Mouse (Mus musculus) gastrocnemius, adult 2 months (tissue): Measurements from ENCODE around the gene Man1b1. TPM values are rescaled to one million over a fixed set of nuclear protein-coding genes. Genes with fewer than 3 reads are reported as not detected.
A peak's percentile ranks its signal among the peaks of the same experiment; 100 is the strongest.

ENCODE experiments used
- DNase-seq: peaks from one replicate; pipeline ENCODE4 v3.0.0; 2022
- H3K27ac ChIP-seq: fragments of 200-600 bp; 2 replicates; pipeline ENCODE4 v1.8.1; 2022; ENCODE audit warnings: mild to moderate bottlenecking
- H3K4me3 ChIP-seq: fragments of 200-600 bp; 2 replicates; pipeline ENCODE4 v1.8.1; 2022; ENCODE audit warnings: mild to moderate bottlenecking, moderate library complexity
- CTCF ChIP-seq: fragments of 200-600 bp; IDR thresholded peaks from 2 replicates; pipeline ENCODE4 v1.8.1; 2022; ENCODE audit warnings: antibody characterized with exemption, mild to moderate bottlenecking, moderate library complexity
- intact Hi-C: fragments of 180-260 bp; cut with DNase I; formaldehyde crosslinking; loops from one replicate; pipeline ENCODE4 v1.15.1; 2025
- total RNA-seq, 2 experiments: library from RNA; stranded (reverse); gene quantifications; 2 replicates each; pipeline ENCODE4 v1.2.3; 2021

Man1b1 gene
- total RNA-seq, 2 experiments from 2014 or later: 12.9 to 16.0 TPM

GRCm38 (mm10) chr2:25291184-25292053 is 40.7 kb upstream of the Man1b1 start:
- peak overlapping the region; percentile 62; the same call in 1 of the 2 replicates for H3K27ac ChIP-seq
- H3K4me3 ChIP-seq: peak overlapping the region; percentile 66
- no peak for DNase-seq
- TF ChIP-seq CTCF: peak; percentile 39
- intact Hi-C loops: loop anchor here (2.0 to 5.0 kb wide), 3 partner anchors 64 to 164 kb away; no protein-coding TSS in a partner anchor

- intact Hi-C loops: loop anchor here (2.0 to 5.0 kb wide), 3 partner anchors 65 to 165 kb away; no protein-coding TSS in a partner anchor
- DNase-seq: peak; percentile 59
- Histone ChIP-seq H3K27ac (peak overlapping the region; percentile 62), H3K4me3 (peak overlapping the region; percentile 66)
- TF ChIP-seq CTCF: no peak
Observed at GRCm38 (mm10) chr2:25292054-25292544, 40.0 kb upstream of the Man1b1 start.

- Histone ChIP-seq H3K27ac (peak overlapping the region; percentile 62), H3K4me3 (peak overlapping the region; percentile 66)
- peak; percentile 95 for TF ChIP-seq CTCF
- DNase-seq: peak; percentile 85
- intact Hi-C loops: loop anchor here (2.0 to 5.0 kb wide), 3 partner anchors 66 to 166 kb away; no protein-coding TSS in a partner anchor
Observed at GRCm38 (mm10) chr2:25292856-25293255, 39.3 kb upstream of the Man1b1 start.

GRCm38 (mm10) chr2:25293706-25294105 is 38.4 kb upstream of the Man1b1 start:
- no peak for DNase-seq
- no peak for TF ChIP-seq CTCF
- Histone ChIP-seq H3K4me3 (no peak overlapping the region), H3K27ac (no peak overlapping the region)
- intact Hi-C loops: loop anchor here (2.0 to 5.0 kb wide), 3 partner anchors 66 to 166 kb away; no protein-coding TSS in a partner anchor

GRCm38 (mm10) chr2:25297093-25297492 is 35.0 kb upstream of the Man1b1 start:
- Histone ChIP-seq H3K4me3 (no peak overlapping the region), H3K27ac (no peak overlapping the region)
- TF ChIP-seq CTCF: no peak
- intact Hi-C loops: no loop called here
- DNase-seq: no peak

- Histone ChIP-seq H3K27ac (no peak overlapping the region), H3K4me3 (no peak overlapping the region)
- no peak for TF ChIP-seq CTCF
- intact Hi-C loops: no loop called here
- no peak for DNase-seq
Observed at GRCm38 (mm10) chr2:25298046-25298445, 34.1 kb upstream of the Man1b1 start.

- no peak overlapping the region for H3K27ac ChIP-seq
- no peak for TF ChIP-seq CTCF
- DNase-seq: no peak
- no peak overlapping the region for H3K4me3 ChIP-seq
- intact Hi-C loops: no loop called here
Observed at GRCm38 (mm10) chr2:25303452-25303851, 28.7 kb upstream of the Man1b1 start.

- no peak for DNase-seq
- Histone ChIP-seq H3K4me3 (no peak overlapping the region), H3K27ac (no peak overlapping the region)
- intact Hi-C loops: no loop called here
- TF ChIP-seq CTCF: no peak
Observed at GRCm38 (mm10) chr2:25303931-25304656, 28.0 kb upstream of the Man1b1 start.

- Histone ChIP-seq H3K4me3 (peak overlapping the region; percentile 68), H3K27ac (no peak overlapping the region)
- DNase-seq: no peak
- no peak for TF ChIP-seq CTCF
- intact Hi-C loops: no loop called here
Observed at GRCm38 (mm10) chr2:25304657-25305541, 27.2 kb upstream of the Man1b1 start.

GRCm38 (mm10) chr2:25305587-25306359 is 26.4 kb upstream of the Man1b1 start:
- H3K27ac ChIP-seq: no peak overlapping the region
- H3K4me3 ChIP-seq: peak overlapping the region; percentile 68
- intact Hi-C loops: no loop called here
- no peak for DNase-seq
- TF ChIP-seq CTCF: no peak

GRCm38 (mm10) chr2:25310180-25310579 is 22.0 kb upstream of the Man1b1 start:
- no peak overlapping the region for H3K4me3 ChIP-seq
- no peak for TF ChIP-seq CTCF
- intact Hi-C loops: no loop called here
- no peak for DNase-seq
- H3K27ac ChIP-seq: no peak overlapping the region
